Mouse (Mus musculus): ENCODE measurements around the gene Canx. TPM values are rescaled to one million over a fixed set of nuclear protein-coding genes. Genes with fewer than 3 reads are reported as not detected.

The Canx gene
- polyA plus RNA-seq, 1 experiment from 2014 or later: 342 TPM

DNA sequence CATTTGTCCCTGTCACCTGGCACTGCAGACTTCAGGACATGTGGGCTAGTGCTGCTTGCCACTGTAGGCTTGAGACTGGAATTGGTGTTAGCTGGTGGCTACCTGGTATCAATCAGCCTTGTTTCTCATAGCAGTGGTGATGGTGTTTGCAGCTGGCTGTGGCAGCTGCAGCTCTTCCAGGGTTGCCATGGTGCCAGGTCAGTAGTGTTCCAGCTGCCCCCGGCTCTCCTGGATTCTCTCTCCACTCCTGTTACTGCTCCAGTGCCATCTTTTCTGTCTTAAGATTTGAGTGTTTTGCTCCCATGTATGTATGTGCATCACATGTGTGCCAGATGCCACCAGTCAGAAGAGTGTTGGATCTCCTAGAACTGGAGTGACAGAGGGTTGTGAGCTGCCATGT lies 72.1 kb downstream of the Canx start:
- Histone ChIP-seq H3K27ac (ENCODE audit: low read length) (no peak overlapping the region), H3K27me3 (ENCODE audit: control insufficient read depth, insufficient read depth, low read length) (no peaks in the 10 kb centered on the region), H3K4me3 (replicated peaks; ENCODE audit: low read length) (no peak overlapping the region), H3K36me3 (ENCODE audit: control insufficient read depth, insufficient read depth, low read length) (peaks cover 7% of the 10 kb centered on the region; the same call in 1 of the 2 replicates), H3K9ac (ENCODE audit: low read length) (no peak overlapping the region), H3K4me1 (ENCODE audit: control insufficient read depth, insufficient read depth, low read length) (peaks cover 9% of the 10 kb centered on the region), H3K4me2 (ENCODE audit: low read depth, low read length) (no peak overlapping the region), H3K9me3 (replicated peaks; ENCODE audit: control insufficient read depth, low read length) (no peaks in the 10 kb centered on the region)
- no peak for ATAC-seq (ENCODE audit: insufficient read depth, low FRiP score)
- WGBS: 64% methylated on average over 1 of the region's 1 CpGs

DNA sequence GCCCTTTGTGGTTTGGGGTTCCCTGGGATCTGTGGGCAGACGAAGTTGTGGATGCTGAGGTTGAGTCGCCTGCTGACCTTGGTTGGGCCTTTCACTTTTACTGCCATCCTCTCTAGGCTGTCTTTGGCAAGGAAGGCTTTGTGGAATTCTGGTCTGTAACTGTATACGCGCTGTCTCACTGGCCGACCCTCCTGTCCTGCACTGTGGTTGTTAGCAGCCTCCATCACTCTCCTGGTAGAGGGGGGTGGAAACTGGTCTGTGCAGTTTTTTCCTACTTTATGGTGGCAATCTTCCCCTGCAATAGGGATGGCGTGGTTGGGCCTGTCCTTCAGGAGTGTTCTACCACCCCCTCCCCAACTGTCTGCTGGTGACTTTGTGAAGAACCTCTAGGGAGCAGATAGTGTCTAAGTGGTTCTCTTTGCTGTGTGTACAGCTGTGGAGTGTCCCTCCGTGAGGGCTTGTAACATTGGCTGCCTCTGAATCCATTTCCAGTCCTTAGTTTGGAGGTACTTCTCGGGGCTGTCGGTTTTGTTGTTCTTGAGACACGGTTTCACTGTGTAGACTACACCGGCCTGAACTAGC lies 72.7 kb downstream of the Canx start:
- no peak overlapping the region for H3K4me2 ChIP-seq (ENCODE audit: low read depth, low read length)
- ATAC-seq (ENCODE audit: insufficient read depth, low FRiP score): no peak
- no peaks in the 10 kb centered on the region for H3K9me3 ChIP-seq (replicated peaks; ENCODE audit: control insufficient read depth, low read length)
- peaks cover under 1% of the 10 kb centered on the region; the same call in 1 of the 2 replicates for H3K36me3 ChIP-seq (ENCODE audit: control insufficient read depth, insufficient read depth, low read length)
- no peaks in the 10 kb centered on the region for H3K27me3 ChIP-seq (ENCODE audit: control insufficient read depth, insufficient read depth, low read length)
- no peak overlapping the region for H3K4me3 ChIP-seq (replicated peaks; ENCODE audit: low read length)
- 57% methylated on average over 11 of the region's 11 CpGs for WGBS
- peaks cover 9% of the 10 kb centered on the region for H3K4me1 ChIP-seq (ENCODE audit: control insufficient read depth, insufficient read depth, low read length)
- peak overlapping the region; percentile 39; the same call in 1 of the 2 replicates for H3K9ac ChIP-seq (ENCODE audit: low read length)
- no peak overlapping the region for H3K27ac ChIP-seq (ENCODE audit: low read length)

DNA sequence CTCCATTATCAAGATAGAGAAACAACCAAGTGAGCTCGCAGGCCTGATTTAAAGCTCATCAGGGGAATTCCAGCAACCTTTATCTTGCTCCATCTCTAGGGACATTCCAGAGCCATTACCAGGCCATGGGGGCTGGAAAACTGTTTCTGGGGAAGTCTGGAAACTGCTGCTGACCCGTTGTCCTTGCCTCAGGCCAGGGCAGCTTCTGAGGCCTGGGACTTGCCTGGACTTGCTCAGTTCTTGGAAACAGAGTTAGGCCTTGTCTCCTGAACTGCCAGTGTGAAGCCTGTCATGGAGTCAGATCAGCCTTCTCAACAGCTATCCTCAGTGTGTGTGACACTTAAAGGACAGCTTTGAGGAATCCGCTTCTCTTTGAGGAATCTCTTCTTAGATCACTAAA lies 73.3 kb downstream of the Canx start:
- H3K4me3 ChIP-seq (replicated peaks; ENCODE audit: low read length): no peak overlapping the region
- WGBS: 47% methylated on average over 3 of the region's 3 CpGs
- no peak overlapping the region for H3K4me2 ChIP-seq (ENCODE audit: low read depth, low read length)
- ATAC-seq (ENCODE audit: insufficient read depth, low FRiP score): no peak
- no peaks in the 10 kb centered on the region for H3K27me3 ChIP-seq (ENCODE audit: control insufficient read depth, insufficient read depth, low read length)
- peaks cover 9% of the 10 kb centered on the region for H3K4me1 ChIP-seq (ENCODE audit: control insufficient read depth, insufficient read depth, low read length)
- H3K36me3 ChIP-seq (ENCODE audit: control insufficient read depth, insufficient read depth, low read length): no peaks in the 10 kb centered on the region; the same call in 1 of the 2 replicates
- peak overlapping the region; percentile 39; the same call in 1 of the 2 replicates for H3K9ac ChIP-seq (ENCODE audit: low read length)
- no peak overlapping the region for H3K27ac ChIP-seq (ENCODE audit: low read length)
- H3K9me3 ChIP-seq (replicated peaks; ENCODE audit: control insufficient read depth, low read length): no peaks in the 10 kb centered on the region

DNA sequence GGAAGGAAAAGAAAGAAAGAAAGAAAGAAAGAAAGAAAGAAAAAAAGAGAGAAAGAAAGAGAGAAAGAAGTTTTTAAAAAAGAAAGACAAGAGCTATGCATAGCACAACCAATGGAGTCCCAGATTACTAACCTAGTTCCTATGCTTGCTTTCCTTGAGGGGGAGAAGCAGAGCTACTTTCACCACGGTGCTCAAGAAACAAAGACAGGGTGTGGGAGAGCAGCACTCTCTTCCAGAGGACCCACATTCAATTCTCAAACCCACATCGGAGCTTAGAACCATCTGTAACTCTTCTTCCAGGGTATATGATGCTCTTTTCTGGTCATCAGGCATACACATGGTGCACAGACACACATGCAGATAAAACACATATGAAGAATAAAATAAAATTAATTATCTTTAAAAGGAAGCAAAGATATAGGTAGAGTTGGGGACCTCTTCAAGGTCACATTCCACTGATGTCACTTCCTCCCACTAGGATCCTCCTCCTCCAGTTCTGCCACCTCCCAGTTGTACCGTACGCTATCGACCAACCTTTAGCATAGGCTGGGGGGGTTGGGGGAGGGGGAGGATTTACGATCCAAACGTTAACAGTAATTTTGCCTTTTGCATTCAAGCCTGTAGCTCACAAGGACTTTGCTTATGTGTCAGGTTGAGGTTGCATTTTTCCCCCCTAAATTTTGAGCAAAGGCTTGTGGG lies 76.9 kb downstream of the Canx start:
- Histone ChIP-seq H3K27me3 (ENCODE audit: control insufficient read depth, insufficient read depth, low read length) (no peaks in the 10 kb centered on the region), H3K9ac (ENCODE audit: low read length) (no peak overlapping the region), H3K4me2 (ENCODE audit: low read depth, low read length) (no peak overlapping the region), H3K9me3 (replicated peaks; ENCODE audit: control insufficient read depth, low read length) (no peaks in the 10 kb centered on the region), H3K4me3 (replicated peaks; ENCODE audit: low read length) (no peak overlapping the region), H3K36me3 (ENCODE audit: control insufficient read depth, insufficient read depth, low read length) (no peaks in the 10 kb centered on the region), H3K4me1 (ENCODE audit: control insufficient read depth, insufficient read depth, low read length) (peaks cover 9% of the 10 kb centered on the region), H3K27ac (ENCODE audit: low read length) (no peak overlapping the region)
- WGBS: 69% methylated on average over 7 of the region's 7 CpGs
- no peak for ATAC-seq (ENCODE audit: insufficient read depth, low FRiP score)

DNA sequence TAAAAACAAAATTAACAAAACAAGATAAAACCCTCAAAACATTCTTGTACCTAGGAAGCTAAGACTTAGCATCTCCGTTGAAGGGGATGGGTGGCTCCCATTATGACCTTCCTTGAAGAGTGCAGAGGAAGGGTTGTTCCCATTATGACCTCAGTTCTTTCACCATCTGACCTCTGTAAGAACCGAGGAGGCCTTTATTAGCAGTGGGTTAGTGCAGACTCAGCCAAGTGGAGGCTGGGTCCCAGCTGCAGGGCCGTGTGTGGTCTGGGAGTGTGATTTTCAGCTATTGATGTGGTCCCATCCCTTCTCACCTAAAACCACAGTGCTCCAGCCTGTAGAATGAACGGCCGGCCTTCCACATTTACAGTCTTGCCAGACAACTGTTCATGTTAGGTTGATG lies 80.2 kb downstream of the Canx start:
- WGBS: 76% methylated on average over 5 of the region's 5 CpGs
- H3K9me3 ChIP-seq (replicated peaks; ENCODE audit: control insufficient read depth, low read length): no peaks in the 10 kb centered on the region
- no peak for ATAC-seq (ENCODE audit: insufficient read depth, low FRiP score)
- H3K27me3 ChIP-seq (ENCODE audit: control insufficient read depth, insufficient read depth, low read length): no peaks in the 10 kb centered on the region
- H3K9ac ChIP-seq (ENCODE audit: low read length): no peak overlapping the region
- H3K27ac ChIP-seq (ENCODE audit: low read length): no peak overlapping the region
- no peak overlapping the region for H3K4me3 ChIP-seq (replicated peaks; ENCODE audit: low read length)
- no peaks in the 10 kb centered on the region for H3K4me1 ChIP-seq (ENCODE audit: control insufficient read depth, insufficient read depth, low read length)
- H3K4me2 ChIP-seq (ENCODE audit: low read depth, low read length): no peak overlapping the region
- no peaks in the 10 kb centered on the region for H3K36me3 ChIP-seq (ENCODE audit: control insufficient read depth, insufficient read depth, low read length)

MicroRNA genes within 50 kb of the gene (microRNA counts, 519-probe panel; counts per million panel counts)
- microRNA mmu-miR-804: 2,367 counts per million, percentile 51 among the panel's probes with 10 or more counts

Small RNA genes lying within 50 kb of the gene (microRNA-seq; reads per million reads assigned to microRNA genes)
- not detected for gene Mir804

Other genes with a start within 250 kb of the Canx start
- gene Tbc1d9b, start 194.3 kb downstream of the Canx start, polyA plus RNA-seq (2015; fragmentation: Nextera tagmentation; extraction: Ambion mirVana): 35.9 and 38.6 TPM in 2 replicates
- gene Mrnip, start 151.2 kb downstream of the Canx start, polyA plus RNA-seq (2015; fragmentation: Nextera tagmentation; extraction: Ambion mirVana): 11.9 and 12.5 TPM in 2 replicates
- 202 and 225 TPM in 2 replicates for gene Sqstm1, start 114.8 kb downstream of the Canx start, polyA plus RNA-seq (2015; fragmentation: Nextera tagmentation; extraction: Ambion mirVana)
- gene Mgat4b, start 114.8 kb downstream of the Canx start, polyA plus RNA-seq (2015; fragmentation: Nextera tagmentation; extraction: Ambion mirVana): 5.6 and 5.9 TPM in 2 replicates
- 3.5 and 5.9 TPM in 2 replicates for gene Ltc4s, start 87.1 kb downstream of the Canx start, polyA plus RNA-seq (2015; fragmentation: Nextera tagmentation; extraction: Ambion mirVana)
- gene Maml1, start 33.4 kb downstream of the Canx start, polyA plus RNA-seq (2015; fragmentation: Nextera tagmentation; extraction: Ambion mirVana): 4.1 and 4.7 TPM in 2 replicates
- 0.19 and 0.46 TPM in 2 replicates for gene Cby3, start 28.8 kb upstream of the Canx start, polyA plus RNA-seq (2015; fragmentation: Nextera tagmentation; extraction: Ambion mirVana)
- 346 and 352 TPM in 2 replicates for gene Hnrnph1, start 51.3 kb upstream of the Canx start, polyA plus RNA-seq (2015; fragmentation: Nextera tagmentation; extraction: Ambion mirVana)
- 19.5 and 20.2 TPM in 2 replicates for gene Rufy1, start 105.5 kb upstream of the Canx start, polyA plus RNA-seq (2015; fragmentation: Nextera tagmentation; extraction: Ambion mirVana)